Mouse (Mus musculus): ENCODE measurements around the gene Dagla. TPM values are rescaled to one million over a fixed set of nuclear protein-coding genes. Genes with fewer than 3 reads are reported as not detected.

Dagla gene
- total and polyA plus RNA-seq, 3 experiments: 0.11 TPM; not detected in 2

DNA sequence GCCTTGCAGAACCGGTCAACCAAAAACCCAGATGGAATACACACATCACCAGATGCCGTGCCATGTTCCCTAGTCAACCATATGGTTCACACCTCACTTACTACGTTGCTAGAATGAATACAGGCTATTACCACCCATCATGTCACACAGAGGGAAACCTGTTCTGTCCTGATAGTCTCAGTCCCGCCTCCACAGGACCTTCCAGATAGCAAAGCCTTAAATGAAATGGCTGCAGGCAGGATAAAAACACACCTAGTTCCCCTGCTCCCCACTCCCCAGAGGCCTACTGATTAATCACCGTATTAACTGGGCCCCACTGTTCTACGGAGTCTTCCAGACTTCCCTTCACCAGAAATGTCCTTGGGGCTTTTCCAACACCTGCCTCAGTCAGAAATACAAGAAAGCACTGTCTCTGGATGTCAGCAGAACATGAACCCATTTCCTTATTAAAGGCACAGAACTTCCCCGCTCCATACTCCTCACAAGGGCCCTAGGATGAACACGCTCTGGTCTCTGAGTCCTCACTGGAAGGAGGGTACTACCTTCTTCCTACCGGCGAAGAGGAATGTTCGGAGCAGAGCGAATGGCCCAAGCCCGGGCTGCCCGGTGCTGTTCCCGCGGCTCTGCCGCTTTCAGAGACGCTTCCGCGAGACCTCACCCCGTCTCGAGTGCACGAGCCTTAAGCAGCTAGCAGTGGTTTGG is 101.4 kb downstream of the Dagla start:
- H3K4me1 ChIP-seq (ENCODE audit: insufficient read depth, low read depth, low read length): peaks cover 58% of the 10 kb centered on the region

DNA sequence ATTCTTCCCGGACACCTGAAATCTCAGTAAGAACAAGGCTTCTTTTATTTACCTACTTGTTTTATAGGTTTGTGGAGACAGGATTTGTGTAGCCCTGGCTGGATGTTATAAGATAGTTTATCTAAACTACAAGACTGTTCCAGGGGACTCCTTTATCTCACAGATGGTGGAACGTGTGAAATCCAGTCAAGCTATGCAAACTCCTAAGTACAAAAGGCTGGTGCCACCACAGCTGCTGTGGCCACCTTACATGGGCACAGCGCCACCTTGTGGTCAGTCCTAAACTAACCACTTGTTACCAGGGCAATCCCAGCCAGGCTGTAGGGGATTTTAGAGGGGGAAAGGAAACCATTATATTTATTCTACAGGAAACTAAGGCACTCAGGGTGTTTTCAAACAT is 106.0 kb downstream of the Dagla start:
- peaks cover 81% of the 10 kb centered on the region for H3K36me3 ChIP-seq (replicated peaks)
- ATAC-seq (ENCODE audit: extremely low read depth, insufficient number of reproducible peaks, low FRiP score, poor library complexity, severe bottlenecking) (peak; percentile 48; the same call in 1 of the 2 replicates), DNase-seq (ENCODE audit: low spot score) (peak; percentile 72)
- no peaks in the 10 kb centered on the region for H3K27me3 ChIP-seq (ENCODE audit: insufficient read depth, low read length)
- H3K4me1 ChIP-seq (ENCODE audit: insufficient read depth, low read depth, low read length): peaks cover 71% of the 10 kb centered on the region
- no peak overlapping the region for H3K4me3 ChIP-seq (ENCODE audit: low read depth, low read length)
- TF ChIP-seq GATA2 (IDR thresholded peaks at IDR 0.05; ENCODE audit: borderline replicate concordance, low read depth, low read length): no peak
- no peak for TF ChIP-seq POLR2AphosphoS5 (IDR thresholded peaks at IDR 0.05; ENCODE audit: insufficient replicate concordance, low read depth, low read length)
- no peak for TF ChIP-seq GATA1 (IDR thresholded peaks at IDR 0.05; ENCODE audit: borderline replicate concordance, low read length)
- peak; percentile 48 for TF ChIP-seq CTCF (IDR thresholded peaks at IDR 0.05; ENCODE audit: low read depth, low read length)
- TF ChIP-seq TAL1 (conservative IDR thresholded peaks at IDR 0.05; ENCODE audit: low read depth, low read length): peak; percentile 34; the same call in 1 of the 2 replicates
- H3K9me3 ChIP-seq (replicated peaks): no peaks in the 10 kb centered on the region

More for the DNA sequence above, 101.4 kb downstream of the Dagla start:
- Histone ChIP-seq H3K36me3 (replicated peaks) (peaks cover 68% of the 10 kb centered on the region), H3K9me3 (replicated peaks) (no peaks in the 10 kb centered on the region), H3K4me3 (ENCODE audit: low read depth, low read length) (peak overlapping the region; percentile 75), H3K27me3 (ENCODE audit: insufficient read depth, low read length) (no peaks in the 10 kb centered on the region)
- DNase-seq (ENCODE audit: low spot score): peak; percentile 38
- no peak for ATAC-seq (ENCODE audit: extremely low read depth, insufficient number of reproducible peaks, low FRiP score, poor library complexity, severe bottlenecking)
- TF ChIP-seq GATA2 (IDR thresholded peaks at IDR 0.05; ENCODE audit: borderline replicate concordance, low read depth, low read length) (no peak), POLR2AphosphoS5 (IDR thresholded peaks at IDR 0.05; ENCODE audit: insufficient replicate concordance, low read depth, low read length) (no peak), GATA1 (IDR thresholded peaks at IDR 0.05; ENCODE audit: borderline replicate concordance, low read length) (no peak), CTCF (IDR thresholded peaks at IDR 0.05; ENCODE audit: low read depth, low read length) (no peak), TAL1 (conservative IDR thresholded peaks at IDR 0.05; ENCODE audit: low read depth, low read length) (peak; percentile 42; the same call in 1 of the 2 replicates)

DNA sequence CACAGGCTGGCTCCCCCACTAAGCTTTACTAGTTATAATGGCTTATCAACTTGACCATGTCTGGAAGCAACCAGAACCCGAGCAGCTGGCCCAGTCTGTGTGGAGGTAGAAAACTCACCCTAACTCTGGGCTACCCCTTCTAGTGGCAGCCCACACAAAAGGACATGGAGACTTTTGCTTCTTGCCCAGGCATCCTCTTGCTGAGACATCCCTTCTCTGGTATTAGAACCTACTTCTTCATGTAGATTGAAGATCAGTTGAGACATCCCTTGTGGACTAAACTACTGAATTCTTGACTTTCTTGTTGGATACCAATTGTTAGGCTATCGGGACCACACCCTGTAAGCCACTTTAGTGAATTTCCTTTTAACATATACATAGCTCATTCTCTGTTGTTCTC is 106.4 kb downstream of the Dagla start:
- Histone ChIP-seq H3K36me3 (replicated peaks) (peaks cover 85% of the 10 kb centered on the region), H3K4me3 (ENCODE audit: low read depth, low read length) (no peak overlapping the region), H3K27me3 (ENCODE audit: insufficient read depth, low read length) (no peaks in the 10 kb centered on the region), H3K4me1 (ENCODE audit: insufficient read depth, low read depth, low read length) (peaks cover 74% of the 10 kb centered on the region), H3K9me3 (replicated peaks) (no peaks in the 10 kb centered on the region)
- no peak for TF ChIP-seq GATA1 (IDR thresholded peaks at IDR 0.05; ENCODE audit: borderline replicate concordance, low read length)
- 0 out of 2 replicates have a peak, but pooled peaks have one; percentile 28 for TF ChIP-seq POLR2AphosphoS5 (IDR thresholded peaks at IDR 0.05; ENCODE audit: insufficient replicate concordance, low read depth, low read length)
- ATAC-seq (ENCODE audit: extremely low read depth, insufficient number of reproducible peaks, low FRiP score, poor library complexity, severe bottlenecking): no peak
- no peak for DNase-seq (ENCODE audit: low spot score)

DNA sequence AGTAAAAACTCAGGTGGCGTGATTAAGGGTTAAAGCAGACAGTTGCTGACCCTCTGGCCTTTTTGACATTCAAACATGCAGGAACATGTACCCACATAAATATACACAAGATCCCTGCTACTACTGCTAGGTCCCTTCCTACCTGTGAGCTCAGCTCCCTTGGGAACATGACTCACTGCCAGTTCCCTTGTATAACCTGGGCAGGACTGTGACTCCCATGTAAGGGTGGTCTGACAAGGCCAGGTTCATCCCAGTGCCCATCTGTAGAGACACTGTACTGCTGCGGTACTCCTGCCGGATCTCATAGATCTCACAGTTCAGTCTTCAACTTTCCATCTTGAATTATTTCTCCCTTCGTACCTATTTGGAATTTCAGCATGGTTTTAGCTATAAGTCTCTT is 107.5 kb downstream of the Dagla start:
- Histone ChIP-seq H3K36me3 (replicated peaks) (peaks cover 94% of the 10 kb centered on the region), H3K4me1 (ENCODE audit: insufficient read depth, low read depth, low read length) (peaks cover 80% of the 10 kb centered on the region), H3K4me3 (ENCODE audit: low read depth, low read length) (no peak overlapping the region), H3K27me3 (ENCODE audit: insufficient read depth, low read length) (no peaks in the 10 kb centered on the region), H3K9me3 (replicated peaks) (no peaks in the 10 kb centered on the region)
- ATAC-seq (ENCODE audit: extremely low read depth, insufficient number of reproducible peaks, low FRiP score, poor library complexity, severe bottlenecking) (no peak), DNase-seq (ENCODE audit: low spot score) (no peak)
- TF ChIP-seq GATA2 (IDR thresholded peaks at IDR 0.05; ENCODE audit: borderline replicate concordance, low read depth, low read length) (no peak), CTCF (IDR thresholded peaks at IDR 0.05; ENCODE audit: low read depth, low read length) (no peak), GATA1 (IDR thresholded peaks at IDR 0.05; ENCODE audit: borderline replicate concordance, low read length) (no peak), POLR2AphosphoS5 (IDR thresholded peaks at IDR 0.05; ENCODE audit: insufficient replicate concordance, low read depth, low read length) (peak; percentile 92; the same call in 1 of the 2 replicates), TAL1 (conservative IDR thresholded peaks at IDR 0.05; ENCODE audit: low read depth, low read length) (no peak)

Other genes with a start within 250 kb of the Dagla start
- gene Fads2, start 203.1 kb downstream of the Dagla start, total RNA-seq (2014; fragmentation: Nextera tagmentation): 223 and 226 TPM in 2 replicates
- gene Fads2, start 203.1 kb downstream of the Dagla start, total RNA-seq (2017): 182 and 199 TPM in 2 replicates
- gene Fads2, start 203.1 kb downstream of the Dagla start, polyA plus RNA-seq (2012): 223 and 275 TPM in 2 replicates
- 366 and 403 TPM in 2 replicates for gene Fads1, start 122.0 kb downstream of the Dagla start, total RNA-seq (2014; fragmentation: Nextera tagmentation)
- 143 and 145 TPM in 2 replicates for gene Fads1, start 122.0 kb downstream of the Dagla start, total RNA-seq (2017)
- 298 and 307 TPM in 2 replicates for gene Fads1, start 122.0 kb downstream of the Dagla start, polyA plus RNA-seq (2012)
- 24.2 and 40.3 TPM in 2 replicates for gene Tmem258, start 100.9 kb downstream of the Dagla start, total RNA-seq (2014; fragmentation: Nextera tagmentation)
- gene Tmem258, start 100.9 kb downstream of the Dagla start, total RNA-seq (2017): 178 and 219 TPM in 2 replicates
- 13.9 and 20.3 TPM in 2 replicates for gene Tmem258, start 100.9 kb downstream of the Dagla start, polyA plus RNA-seq (2012)
- 23.1 and 30.8 TPM in 2 replicates for gene Fen1, start 100.7 kb downstream of the Dagla start, total RNA-seq (2014; fragmentation: Nextera tagmentation)
- 167 and 180 TPM in 2 replicates for gene Fen1, start 100.7 kb downstream of the Dagla start, total RNA-seq (2017)
- gene Fen1, start 100.7 kb downstream of the Dagla start, polyA plus RNA-seq (2012): 51.2 and 86.3 TPM in 2 replicates
- not detected in 2 replicates for gene Myrf, start 64.1 kb downstream of the Dagla start, total RNA-seq (2014; fragmentation: Nextera tagmentation)
- 0.12 and 0.22 TPM in 2 replicates for gene Myrf, start 64.1 kb downstream of the Dagla start, total RNA-seq (2017)
- not detected in 2 replicates for gene Myrf, start 64.1 kb downstream of the Dagla start, polyA plus RNA-seq (2012)
- gene Syt7, start 84.2 kb upstream of the Dagla start, total RNA-seq (2014; fragmentation: Nextera tagmentation): 3.8 TPM in 1 of 2 replicates, not detected in the other
- under 0.01 and 0.05 TPM in 2 replicates for gene Syt7, start 84.2 kb upstream of the Dagla start, total RNA-seq (2017)
- not detected in 2 replicates for gene Syt7, start 84.2 kb upstream of the Dagla start, polyA plus RNA-seq (2012)
- not detected in 2 replicates for gene Lrrc10b, start 152.6 kb upstream of the Dagla start, total RNA-seq (2014; fragmentation: Nextera tagmentation)
- gene Lrrc10b, start 152.6 kb upstream of the Dagla start, total RNA-seq (2017): 0.06 TPM in 1 of 2 replicates, not detected in the other
- gene Lrrc10b, start 152.6 kb upstream of the Dagla start, polyA plus RNA-seq (2012): not detected in 2 replicates
- gene Ppp1r32, start 178.1 kb upstream of the Dagla start, total RNA-seq (2014; fragmentation: Nextera tagmentation): 0.53 and 1.1 TPM in 2 replicates
- 0.12 TPM in 1 of 2 replicates, not detected in the other for gene Ppp1r32, start 178.1 kb upstream of the Dagla start, total RNA-seq (2017)
- 0.51 and 0.52 TPM in 2 replicates for gene Ppp1r32, start 178.1 kb upstream of the Dagla start, polyA plus RNA-seq (2012)
- gene Cpsf7, start 220.4 kb upstream of the Dagla start, total RNA-seq (2014; fragmentation: Nextera tagmentation): 108 and 119 TPM in 2 replicates
- 48.5 and 48.6 TPM in 2 replicates for gene Cpsf7, start 220.4 kb upstream of the Dagla start, total RNA-seq (2017)
- 47.4 and 69.0 TPM in 2 replicates for gene Cpsf7, start 220.4 kb upstream of the Dagla start, polyA plus RNA-seq (2012)
- 89.1 and 102 TPM in 2 replicates for gene Sdhaf2, start 221.3 kb upstream of the Dagla start, total RNA-seq (2014; fragmentation: Nextera tagmentation)
- gene Sdhaf2, start 221.3 kb upstream of the Dagla start, total RNA-seq (2017): 145 and 154 TPM in 2 replicates
- gene Sdhaf2, start 221.3 kb upstream of the Dagla start, polyA plus RNA-seq (2012): 5.7 and 7.0 TPM in 2 replicates

Data from G1E (cell line).